Mouse (Mus musculus) G1E (cell line): Measurements from ENCODE around the gene Tbx6.

Experiments
- CTCF ChIP-seq: IDR thresholded peaks from 2 replicates; pipeline ENCODE4 v1.5.1; 2012; ENCODE audit warnings: low read depth, low read length, inconsistent platforms, mixed read lengths
- GATA1 ChIP-seq: IDR thresholded peaks from 2 replicates; pipeline ENCODE4 v1.6.1; 2012; ENCODE audit warnings: borderline replicate concordance, low read length, inconsistent platforms, mixed read lengths
- GATA2 ChIP-seq: IDR thresholded peaks from 2 replicates; pipeline ENCODE4 v1.6.1; 2012; ENCODE audit warnings: low read depth, low read length, inconsistent platforms, borderline replicate concordance
- TAL1 ChIP-seq: conservative IDR thresholded peaks from 2 replicates; pipeline ENCODE4 v1.6.1; 2012; ENCODE audit warnings: low read depth, low read length, inconsistent platforms, mixed read lengths

GRCm38 (mm10) chr7:126762471-126763008 lies 18.7 kb upstream of the Tbx6 start:
- TF ChIP-seq CTCF: no peak
- no peak for TF ChIP-seq GATA2
- TF ChIP-seq TAL1: no peak
- TF ChIP-seq GATA1: no peak
